Mouse (Mus musculus) common myeloid progenitor, adult 5-6 weeks (primary cell): ENCODE data around the gene Aass. TPM values are rescaled to one million over a fixed set of nuclear protein-coding genes. Genes with fewer than 3 reads are reported as not detected.
"Not testable (repeated sequence)": the region's sequence is repeated elsewhere in the genome, so short reads cannot be mapped to it uniquely, and the experiment has no call there.

Source experiments
- ATAC-seq: replicated peaks from 2 replicates; pipeline ENCODE4 v1.8.0; 2016; ENCODE audit warnings: low read depth, mild to moderate bottlenecking, moderate TSS enrichment, inconsistent platforms; ENCODE audit not compliant: poor library complexity, severe bottlenecking
- total RNA-seq: library from RNA; stranded (forward); fragments of 200-1000, 187-1606 nt; gene quantifications from 2 replicates; pipeline ENCODE4 v1.2.3, GENCODE M21; 2017

Gene Aass
- total RNA-seq: not detected in 2 replicates

DNA sequence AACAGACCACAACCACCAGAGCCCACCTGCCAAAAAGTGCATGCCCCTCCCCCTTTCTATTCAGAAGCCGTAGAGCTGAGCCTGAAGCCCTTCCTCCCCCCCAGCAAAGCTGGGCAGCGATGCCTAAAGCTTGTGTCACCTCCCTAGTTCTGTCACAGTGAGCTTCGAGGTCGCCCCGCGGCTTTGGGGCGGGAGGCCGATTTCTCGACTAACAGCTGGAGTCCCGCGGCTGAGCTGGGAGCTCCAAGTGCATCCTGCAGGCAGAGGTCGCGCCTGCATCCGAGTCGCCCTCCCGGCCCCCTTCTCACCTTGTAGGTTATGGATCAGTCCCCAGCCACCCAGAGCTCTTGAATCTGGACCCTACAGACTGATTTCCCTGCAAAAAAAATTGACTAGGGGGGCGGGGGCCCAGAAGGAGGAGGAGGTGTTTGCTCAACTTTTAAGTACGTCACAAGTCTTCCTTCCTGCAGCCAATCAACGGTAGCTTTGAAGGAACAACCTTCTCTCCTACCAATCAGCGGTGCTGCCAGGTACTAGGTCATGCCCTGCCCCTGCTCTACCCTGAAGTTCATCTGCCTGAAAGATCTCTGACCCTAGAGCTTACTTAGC lies at the start of gene Aass:
TSS of gene Aass (minus strand) at position 414 of the 609 bp plus-strand sequence.
- ATAC-seq: 0 out of 2 replicates have a peak, but pooled peaks have one; percentile 8

DNA sequence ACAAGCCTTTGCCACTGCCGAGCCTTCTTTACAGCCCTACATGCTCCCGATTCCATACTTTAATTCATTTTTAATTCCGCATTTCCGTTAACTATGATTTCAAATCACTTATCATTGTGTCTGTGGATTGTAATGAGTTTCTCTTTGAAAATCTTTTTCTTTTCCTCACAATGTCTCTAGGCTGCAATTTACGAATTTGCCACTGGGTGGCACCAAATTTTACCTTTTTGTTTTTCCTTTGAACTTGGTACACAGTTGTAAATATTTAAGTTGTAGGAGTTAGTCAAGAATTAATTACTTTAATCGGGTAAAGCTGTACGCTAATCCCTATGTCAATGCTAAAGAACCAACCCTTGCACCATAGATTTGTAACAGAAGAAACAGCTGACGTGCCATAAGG lies 47.3 kb upstream of the Aass start:
- no peak for ATAC-seq

DNA sequence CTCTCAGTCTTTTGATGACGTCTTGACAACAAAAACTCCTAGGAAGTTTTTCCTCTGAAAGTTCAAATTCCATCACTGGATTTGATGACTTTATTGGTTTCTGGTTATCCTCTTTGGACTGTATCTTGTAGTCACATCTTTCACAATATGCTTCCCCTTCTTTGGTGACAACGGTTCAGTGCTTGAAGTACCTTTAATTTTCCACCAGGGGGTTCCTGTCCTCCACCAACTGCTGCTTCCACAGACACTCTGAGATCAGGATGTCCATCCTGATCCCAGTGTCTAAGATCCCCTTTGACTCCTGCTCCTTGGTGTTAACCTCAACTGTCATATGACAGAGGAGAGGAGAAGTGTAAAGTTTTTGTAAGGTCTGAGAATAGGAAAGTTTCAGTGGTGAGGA lies 31.0 kb upstream of the Aass start:
- ATAC-seq: peak; percentile 78

DNA sequence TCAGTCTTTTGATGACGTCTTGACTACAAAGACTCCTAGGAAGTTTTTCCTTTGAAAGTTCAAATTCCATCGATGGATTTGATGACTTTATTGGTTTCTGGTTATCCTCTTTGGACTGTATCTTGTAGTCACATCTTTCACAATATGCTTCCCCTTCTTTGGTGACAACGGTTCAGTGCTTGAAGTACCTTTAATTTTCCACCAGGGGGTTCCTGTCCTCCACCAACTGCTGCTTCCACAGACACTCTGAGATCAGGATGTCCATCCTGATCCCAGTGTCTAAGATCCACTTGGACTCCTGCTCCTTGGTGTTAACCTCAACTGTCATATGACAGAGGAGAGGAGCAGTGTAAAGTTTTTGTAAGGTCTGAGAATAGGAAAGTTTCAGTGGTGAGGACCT lies 23.6 kb upstream of the Aass start:
- ATAC-seq: peak; percentile 82

DNA sequence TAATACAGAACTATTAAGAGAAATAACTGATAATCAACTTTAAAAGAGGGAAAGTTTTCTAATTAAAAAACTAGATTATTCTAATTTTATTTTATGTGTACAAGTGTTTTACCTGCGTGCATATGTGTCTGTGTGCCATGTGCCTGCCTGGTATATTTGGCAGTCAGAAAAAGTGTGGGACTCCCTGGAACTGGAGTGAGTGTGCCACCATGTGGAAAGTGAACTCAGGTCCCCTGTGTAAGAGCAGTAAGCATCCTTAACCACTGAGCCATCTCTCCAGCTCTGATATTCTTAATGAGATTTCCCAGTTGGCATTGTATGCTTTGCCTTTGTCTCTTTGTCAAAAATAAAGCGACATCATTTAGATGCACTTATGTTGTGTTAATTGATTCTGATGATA lies 20.3 kb upstream of the Aass start:
- ATAC-seq: no peak

DNA sequence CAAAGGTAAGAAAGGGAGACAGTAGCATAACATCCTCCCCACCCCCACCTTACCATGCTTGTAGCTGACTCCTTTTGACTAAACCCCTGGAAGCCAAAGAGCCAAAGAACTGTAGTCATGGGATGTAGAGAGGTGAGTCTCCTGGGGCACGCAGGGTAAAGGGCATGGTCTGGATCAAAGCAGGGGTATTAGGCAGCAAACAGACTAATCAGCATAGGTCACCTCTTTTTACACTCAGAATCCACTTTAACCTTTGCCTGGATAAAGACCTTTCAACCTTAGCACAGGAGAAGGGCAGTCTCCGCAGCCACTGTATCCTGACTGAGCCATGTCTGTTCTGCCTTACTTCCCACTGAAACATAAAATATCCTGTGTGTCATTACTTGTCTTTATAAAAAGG lies 14.4 kb upstream of the Aass start:
- ATAC-seq: no peak

DNA sequence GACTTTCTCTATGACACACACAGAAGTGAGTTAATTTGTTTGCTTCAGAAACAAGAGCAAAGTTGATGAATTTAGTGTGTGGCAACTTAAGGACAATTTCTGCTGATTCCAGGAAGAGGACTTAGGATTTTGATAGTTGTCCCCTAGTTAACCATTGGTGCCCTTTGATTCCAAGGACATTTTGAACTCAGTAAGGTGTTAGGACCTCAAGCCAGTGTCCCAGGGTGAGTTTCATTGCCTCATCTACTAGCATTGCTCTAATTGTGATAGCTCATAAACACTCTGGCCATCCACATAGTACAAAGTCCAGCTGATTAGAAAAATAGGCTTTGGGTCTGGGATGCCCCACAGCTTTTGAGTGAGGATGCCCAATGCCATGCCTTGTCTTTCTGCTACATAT lies 11.2 kb upstream of the Aass start:
- ATAC-seq: no peak

DNA sequence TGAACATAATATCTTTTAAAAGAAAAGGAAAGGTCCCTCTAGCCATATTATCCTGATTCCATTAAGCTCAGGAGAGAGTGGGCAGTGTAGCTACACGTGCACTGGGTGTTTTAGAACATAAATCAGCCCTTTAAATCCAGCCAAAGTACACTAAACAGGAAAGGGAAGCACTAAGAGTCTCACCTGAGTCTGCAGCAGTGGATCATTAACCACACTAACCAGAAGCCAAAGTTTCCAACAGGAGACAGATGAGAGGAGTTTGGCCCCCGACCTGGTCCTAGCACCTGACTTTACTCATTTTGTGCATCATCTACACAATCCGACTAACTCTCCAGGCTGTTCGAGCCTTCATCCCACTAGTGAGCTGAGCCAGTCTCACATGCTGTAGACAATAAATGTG lies 1.8 kb downstream of the Aass start:
- ATAC-seq: no peak

DNA sequence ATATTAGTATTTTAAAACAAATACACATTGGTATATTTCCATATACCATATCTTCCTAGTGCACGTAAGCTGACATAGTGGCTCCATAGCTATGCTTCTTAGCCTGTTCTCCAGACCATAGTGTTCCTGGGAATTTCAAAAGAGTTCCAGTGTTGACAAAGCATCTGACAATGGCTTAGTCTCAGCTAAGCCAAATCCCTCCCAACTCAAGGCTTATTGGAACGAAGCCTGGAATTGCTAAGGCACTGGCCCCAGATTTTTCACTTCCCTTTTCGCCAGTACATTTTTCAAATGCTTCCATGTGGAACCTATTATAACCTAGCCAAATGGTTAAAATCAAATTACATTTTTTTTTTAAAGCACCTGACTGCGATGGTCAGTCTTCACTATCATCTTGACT lies 3.6 kb downstream of the Aass start:
- ATAC-seq: no peak

DNA sequence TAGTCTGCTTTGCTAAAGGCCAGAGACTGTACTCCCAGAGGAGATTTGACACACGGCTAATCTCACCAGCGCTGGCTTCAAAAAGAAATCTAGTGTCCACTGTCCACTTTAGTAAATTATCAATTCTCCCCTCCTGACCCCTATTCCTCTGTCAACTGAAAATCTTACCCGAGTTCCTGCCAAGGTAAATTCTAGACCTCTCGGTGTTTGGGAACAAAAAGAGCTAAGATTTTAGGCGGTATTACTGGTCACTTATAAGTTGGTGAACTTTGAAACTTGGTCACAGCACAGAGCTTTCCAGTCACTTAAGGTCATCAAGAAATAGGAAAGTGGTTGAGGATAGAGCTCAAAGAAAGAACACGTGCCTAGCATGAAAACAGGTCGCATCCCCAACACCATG lies 6.1 kb downstream of the Aass start:
- no peak for ATAC-seq

DNA sequence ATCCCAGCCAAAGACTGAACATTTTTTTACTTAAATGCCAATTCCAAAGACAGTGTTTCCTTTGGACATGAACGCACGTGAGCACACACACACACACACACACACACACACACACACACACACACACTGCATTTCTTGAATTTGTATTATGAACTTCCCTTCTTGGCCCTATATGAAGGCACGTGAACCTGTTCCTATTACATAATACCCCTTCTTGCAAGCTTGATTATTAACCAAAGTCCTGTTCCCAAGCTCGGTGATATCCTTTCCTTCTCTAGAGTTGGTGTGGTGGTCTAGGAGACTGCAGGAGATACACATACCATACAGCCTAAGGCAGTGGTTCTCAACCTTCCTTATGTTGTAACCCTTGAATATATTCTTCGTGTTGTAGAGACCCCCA lies 7.0 kb downstream of the Aass start:
- ATAC-seq: no peak

DNA sequence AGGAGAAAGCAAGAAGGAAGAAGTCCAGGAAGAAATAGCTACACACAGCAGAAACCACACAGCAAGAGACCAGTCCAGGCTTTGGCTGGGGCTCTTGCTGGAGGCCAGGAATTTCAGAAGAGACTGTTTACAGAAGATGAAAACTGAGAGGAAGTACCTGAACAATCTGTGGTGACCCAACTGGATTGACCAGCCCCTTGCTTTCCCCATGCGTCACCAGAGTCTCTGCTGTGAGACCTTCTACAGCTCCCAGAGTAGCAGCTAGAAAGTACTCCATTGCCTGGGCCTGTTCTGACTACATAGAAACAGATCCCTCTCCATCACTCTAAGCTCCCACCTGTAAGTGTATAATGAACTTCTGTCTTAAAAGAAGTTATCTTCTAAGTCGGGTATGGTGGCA lies 8.0 kb downstream of the Aass start:
- no peak for ATAC-seq

DNA sequence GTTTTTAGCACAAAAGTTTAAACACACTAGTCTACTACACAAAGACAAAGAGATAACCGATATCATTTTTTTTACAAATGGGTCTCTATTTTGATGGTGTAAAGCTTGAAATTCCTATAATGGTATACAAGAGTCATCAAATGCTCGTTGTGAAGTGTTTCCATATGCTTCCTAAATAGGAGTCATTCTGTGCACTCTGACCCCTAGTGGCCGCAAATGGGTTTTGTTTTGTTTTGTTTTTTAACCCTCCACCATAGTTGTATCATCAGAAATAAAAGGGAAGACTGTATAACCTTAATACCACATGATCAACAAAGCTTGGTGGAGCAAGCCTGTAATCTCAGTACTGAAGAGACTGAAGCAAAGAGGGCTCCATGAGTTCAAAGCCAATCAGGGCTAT lies 9.9 kb downstream of the Aass start:
- ATAC-seq: no peak

DNA sequence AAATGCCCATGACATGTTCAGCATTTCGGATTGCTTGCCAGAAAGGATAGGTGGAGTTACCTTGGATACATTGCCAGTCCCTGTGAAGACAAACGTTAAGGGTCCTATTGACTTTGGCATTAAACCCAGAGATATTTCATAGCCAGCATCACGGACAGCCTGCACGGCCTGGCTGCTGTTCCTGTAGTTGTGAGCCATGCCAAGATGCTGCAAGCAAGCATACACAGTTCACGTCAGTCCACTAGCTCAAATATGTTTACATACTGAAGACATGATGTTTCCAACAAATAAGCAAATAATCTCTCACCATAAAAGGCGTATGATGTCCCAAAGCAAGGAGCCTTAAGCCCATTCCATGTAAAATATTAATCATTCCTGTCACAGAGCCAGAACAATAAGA lies 18.0 kb downstream of the Aass start:
- no peak for ATAC-seq

DNA sequence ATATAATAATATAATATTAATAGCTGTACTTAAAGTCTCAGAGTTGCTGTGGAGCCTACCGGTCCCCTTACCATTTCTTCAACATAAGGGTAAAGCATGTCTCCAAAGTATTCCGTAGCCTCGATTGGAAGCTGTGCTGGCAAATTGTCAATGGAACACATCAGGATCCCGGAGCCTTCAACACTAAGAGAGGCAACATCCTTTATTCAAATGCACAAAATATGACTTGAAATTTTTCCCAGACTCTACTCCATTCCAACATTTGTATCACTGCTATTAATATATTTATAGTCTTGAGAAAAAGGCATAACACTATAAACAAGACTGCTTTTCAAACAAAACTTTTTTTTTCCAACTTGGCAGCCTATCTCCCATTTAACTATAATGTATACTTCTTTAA lies 25.7 kb downstream of the Aass start:
- no peak for ATAC-seq

DNA sequence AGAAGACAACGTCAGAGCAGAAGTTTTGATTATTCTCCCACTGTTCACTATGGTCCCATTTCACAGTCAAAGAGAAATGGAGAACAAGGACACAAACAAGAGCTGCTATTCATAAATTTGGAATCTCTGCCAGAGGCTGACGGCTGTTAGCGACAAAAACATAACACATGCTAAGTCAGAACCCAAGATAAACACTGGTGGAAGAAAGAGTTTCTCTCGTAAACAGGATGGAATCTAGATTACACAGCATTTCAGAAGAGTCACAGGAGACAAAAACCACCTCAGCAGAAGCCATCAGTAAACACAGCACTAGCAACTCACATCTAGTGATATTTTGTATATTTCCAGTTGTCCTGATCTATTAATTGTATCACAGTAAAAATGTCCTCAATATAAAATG lies 26.4 kb downstream of the Aass start:
- ATAC-seq: no peak

DNA sequence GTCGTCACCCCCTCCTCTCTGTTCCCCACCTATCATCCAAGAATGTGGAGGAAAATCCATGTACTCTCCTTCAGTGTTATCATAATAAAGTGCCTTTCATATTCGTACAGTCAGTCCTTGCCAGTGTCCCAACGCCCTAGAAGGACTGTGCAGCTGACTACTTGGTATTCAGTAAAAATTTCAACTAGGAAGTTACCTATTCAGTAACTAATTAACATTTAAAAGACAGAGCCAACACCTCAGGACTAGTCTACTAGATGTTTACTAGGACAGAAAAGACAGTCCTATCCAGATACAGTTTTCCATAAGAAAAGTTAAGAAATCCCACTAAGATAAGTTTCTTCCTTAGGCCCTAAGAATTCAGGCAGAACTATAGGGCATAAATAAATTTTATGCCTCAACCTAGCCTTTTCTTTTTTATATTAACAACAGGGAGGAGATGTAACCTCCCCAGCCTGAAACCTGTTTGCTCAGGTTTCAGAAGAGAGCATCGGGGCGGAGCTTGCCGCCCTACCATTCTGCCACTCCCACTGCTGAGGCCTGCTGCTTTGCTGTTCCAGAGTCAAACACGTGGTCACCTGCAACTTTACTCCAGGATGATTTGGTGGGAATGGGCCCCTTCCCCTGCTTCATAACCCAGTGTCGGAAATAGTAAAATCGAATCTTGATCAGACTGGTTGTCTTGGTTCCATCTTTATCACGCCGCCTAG lies 42.3 kb downstream of the Aass start:
- ATAC-seq: not testable (repeated sequence)

DNA sequence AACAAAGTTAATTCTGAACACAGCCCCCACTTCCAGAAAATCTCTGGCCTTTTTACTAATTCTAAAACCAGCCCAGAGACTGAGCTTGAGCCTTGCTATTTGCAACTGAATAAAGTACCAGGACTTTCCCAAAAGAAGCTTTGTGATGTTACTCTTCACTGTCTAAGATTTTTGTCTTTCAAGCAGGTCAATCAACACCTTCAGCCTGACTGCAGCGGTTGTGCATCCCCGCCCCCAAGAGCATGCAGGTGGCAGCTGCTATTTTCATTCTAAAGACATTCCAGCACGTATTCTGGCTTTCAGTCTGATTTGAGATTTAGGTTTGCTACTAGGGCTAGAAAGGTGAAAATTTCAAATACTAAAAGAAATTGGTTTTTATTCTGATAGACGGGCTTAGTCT lies 43.5 kb downstream of the Aass start:
- ATAC-seq: not testable (repeated sequence)

DNA sequence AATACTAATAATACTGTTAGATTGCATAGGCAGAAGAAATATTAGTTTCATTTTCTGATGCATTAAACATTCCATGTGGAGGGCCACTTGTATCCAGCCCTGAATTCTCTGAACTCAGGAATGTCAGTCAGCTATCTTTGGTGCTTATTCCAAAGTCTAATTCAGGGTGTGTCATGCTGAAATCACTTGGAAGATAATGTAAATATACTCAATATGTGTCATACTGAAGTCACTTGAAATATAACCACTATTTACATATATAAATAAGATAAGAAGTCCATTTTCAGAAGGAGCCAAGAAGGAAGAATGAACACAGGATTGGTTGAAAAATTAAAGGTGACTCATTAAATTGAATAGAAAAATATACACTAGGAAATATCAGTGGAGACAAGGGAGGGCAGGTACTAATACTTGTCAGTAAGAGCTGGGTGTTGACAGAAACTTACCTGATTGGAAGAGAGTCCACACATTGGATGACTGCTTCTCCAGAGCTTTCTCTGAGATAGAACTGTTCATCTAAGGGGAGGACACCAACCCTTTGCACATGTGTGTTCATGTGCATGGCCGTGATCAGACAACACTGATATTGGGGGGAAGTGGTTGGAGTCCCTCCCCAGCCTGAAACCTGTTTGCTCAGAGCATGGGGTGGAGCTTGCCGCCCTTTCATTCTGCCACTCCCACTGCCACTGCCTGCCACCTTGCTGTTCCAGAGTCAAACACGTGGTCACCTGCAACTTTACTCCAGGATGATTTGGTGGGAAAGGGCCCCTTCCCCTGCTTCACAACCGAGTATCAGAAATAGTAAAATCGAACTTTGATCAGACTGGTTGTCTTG lies 48.0 kb downstream of the Aass start:
- ATAC-seq: no peak

DNA sequence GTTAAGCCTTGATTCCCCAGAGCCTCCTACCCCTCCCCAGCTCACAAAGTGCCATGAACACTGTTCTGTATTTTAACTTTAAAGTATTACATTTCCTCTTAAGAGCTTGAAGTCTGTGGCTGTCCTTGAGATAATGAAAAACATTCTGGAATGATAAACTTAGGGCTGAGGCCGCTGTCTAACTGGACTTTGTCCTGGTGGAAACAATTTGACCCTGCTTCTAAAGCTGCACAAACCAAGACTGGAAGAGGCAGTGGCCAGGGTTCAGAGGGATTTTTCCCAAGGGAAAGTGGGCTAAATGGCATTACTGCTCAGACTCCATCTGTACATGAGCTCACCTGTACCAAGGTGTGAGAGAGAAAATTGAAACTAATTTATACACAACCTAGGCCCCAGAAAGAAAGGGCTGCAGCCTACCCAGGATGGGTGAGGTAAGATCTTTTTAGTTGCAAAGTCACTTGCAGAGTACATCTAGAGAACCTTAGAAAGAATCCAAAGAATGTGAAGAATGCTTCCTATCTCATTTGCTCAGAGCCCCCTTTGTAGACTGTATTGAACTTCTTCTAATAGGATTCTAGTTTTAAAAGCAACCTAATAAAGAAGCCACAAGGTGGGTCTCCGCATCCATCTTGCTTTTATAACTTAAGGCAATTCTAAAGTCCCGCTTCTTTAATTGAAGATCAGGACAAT lies 52.6 kb downstream of the Aass start:
- no peak for ATAC-seq

DNA sequence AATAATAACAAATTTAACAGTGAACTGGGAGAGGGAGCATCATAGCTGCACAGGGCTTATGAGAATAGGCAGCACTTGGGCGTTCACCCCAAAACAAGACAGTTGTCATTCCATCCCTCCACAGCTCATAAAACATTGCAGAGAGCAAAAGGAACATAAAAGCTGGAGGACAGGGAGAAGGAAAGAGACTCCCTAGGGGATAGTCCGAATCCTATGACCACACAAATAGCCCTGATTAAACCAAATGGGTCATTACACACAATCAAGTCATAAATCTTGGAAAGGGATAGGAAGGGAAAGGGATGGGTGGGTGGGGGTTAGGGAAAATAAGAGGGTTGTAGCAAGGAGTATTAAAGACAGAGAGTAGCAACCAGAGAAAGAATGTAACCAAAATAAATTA lies 54.5 kb downstream of the Aass start:
- ATAC-seq: no peak
